Mouse (Mus musculus): ENCODE data around the gene Olfr628.
"Not testable (repeated sequence)": the region's sequence is repeated elsewhere in the genome, so short reads cannot be mapped to it uniquely, and the experiment has no call there.

The Olfr628 gene

GRCm38 (mm10) chr7:103730074-103730473, at the start of gene Olfr628:
Olfr628 (plus strand) TSS chr7:103730374.
- H3K4me3 ChIP-seq (replicated peaks; ENCODE audit: low read length) = no peak within 1 kb of the TSS
- no peaks in the 10 kb centered on the region for H3K27me3 ChIP-seq (ENCODE audit: insufficient read depth, low read length)
- H3K36me3 ChIP-seq (ENCODE audit: insufficient read depth, low read length) = no peaks in the 10 kb centered on the region
- TF ChIP-seq POU5F1 (IDR thresholded peaks at IDR 0.05; ENCODE audit: borderline replicate concordance, low read length) = no peak
- TF ChIP-seq CTCF (conservative IDR thresholded peaks at IDR 0.05; ENCODE audit: low read length) = no peak
- TF ChIP-seq NANOG (IDR thresholded peaks at IDR 0.05; ENCODE audit: borderline replicate concordance, low read length) = no peak
- H3K4me1 ChIP-seq (replicated peaks; ENCODE audit: low read depth, low read length) = no peaks in the 10 kb centered on the region
- no peaks in the 10 kb centered on the region for H3K9me3 ChIP-seq (ENCODE audit: low read length)

- TF ChIP-seq NANOG (IDR thresholded peaks at IDR 0.05; ENCODE audit: borderline replicate concordance, low read length) (no peak), POU5F1 (IDR thresholded peaks at IDR 0.05; ENCODE audit: borderline replicate concordance, low read length) (no peak), CTCF (conservative IDR thresholded peaks at IDR 0.05; ENCODE audit: low read length) (no peak)
- no peaks in the 10 kb centered on the region for H3K9me3 ChIP-seq (ENCODE audit: low read length)
- no peaks in the 10 kb centered on the region for H3K4me1 ChIP-seq (replicated peaks; ENCODE audit: low read depth, low read length)
- H3K4me3 ChIP-seq (replicated peaks; ENCODE audit: low read length) = no peak within 1 kb of the TSS
- H3K27me3 ChIP-seq (ENCODE audit: insufficient read depth, low read length) = no peaks in the 10 kb centered on the region
- no peaks in the 10 kb centered on the region for H3K36me3 ChIP-seq (ENCODE audit: insufficient read depth, low read length)
These were observed 47.8 kb upstream of the Olfr628 start, which contains the start of gene Olfr625-ps1 for GRCm38 (mm10) chr7:103682420-103682819. Olfr625-ps1 (plus strand) TSS chr7:103682720.

GRCm38 (mm10) chr7:103699469-103699868, 30.7 kb upstream of the Olfr628 start:
- Histone ChIP-seq H3K4me3 (replicated peaks; ENCODE audit: low read length) (no peak overlapping the region), H3K27me3 (ENCODE audit: insufficient read depth, low read length) (no peaks in the 10 kb centered on the region), H3K9me3 (ENCODE audit: low read length) (no peaks in the 10 kb centered on the region), H3K4me1 (replicated peaks; ENCODE audit: low read depth, low read length) (no peaks in the 10 kb centered on the region), H3K36me3 (ENCODE audit: insufficient read depth, low read length) (no peaks in the 10 kb centered on the region)
- TF ChIP-seq POU5F1 (IDR thresholded peaks at IDR 0.05; ENCODE audit: borderline replicate concordance, low read length) (no peak), NANOG (IDR thresholded peaks at IDR 0.05; ENCODE audit: borderline replicate concordance, low read length) (no peak)

- TF ChIP-seq POU5F1 (IDR thresholded peaks at IDR 0.05; ENCODE audit: borderline replicate concordance, low read length) = no peak
- TF ChIP-seq NANOG (IDR thresholded peaks at IDR 0.05; ENCODE audit: borderline replicate concordance, low read length) = no peak
- no peak overlapping the region for H3K4me3 ChIP-seq (replicated peaks; ENCODE audit: low read length)
- no peaks in the 10 kb centered on the region for H3K27me3 ChIP-seq (ENCODE audit: insufficient read depth, low read length)
- no peaks in the 10 kb centered on the region for H3K4me1 ChIP-seq (replicated peaks; ENCODE audit: low read depth, low read length)
- H3K9me3 ChIP-seq (ENCODE audit: low read length) = no peaks in the 10 kb centered on the region
- no peaks in the 10 kb centered on the region for H3K36me3 ChIP-seq (ENCODE audit: insufficient read depth, low read length)
These were observed 18.1 kb upstream of the Olfr628 start for GRCm38 (mm10) chr7:103712024-103712423.

GRCm38 (mm10) chr7:103714371-103714770, 15.8 kb upstream of the Olfr628 start, which contains the start of gene Olfr243:
Olfr243 (plus strand) TSS chr7:103714671.
- no peak within 1 kb of the TSS for H3K4me3 ChIP-seq (replicated peaks; ENCODE audit: low read length)
- H3K27me3 ChIP-seq (ENCODE audit: insufficient read depth, low read length) = no peaks in the 10 kb centered on the region
- no peaks in the 10 kb centered on the region for H3K36me3 ChIP-seq (ENCODE audit: insufficient read depth, low read length)
- TF ChIP-seq NANOG (IDR thresholded peaks at IDR 0.05; ENCODE audit: borderline replicate concordance, low read length) (no peak), POU5F1 (IDR thresholded peaks at IDR 0.05; ENCODE audit: borderline replicate concordance, low read length) (no peak), CTCF (conservative IDR thresholded peaks at IDR 0.05; ENCODE audit: low read length) (no peak)
- H3K4me1 ChIP-seq (replicated peaks; ENCODE audit: low read depth, low read length) = no peaks in the 10 kb centered on the region
- no peaks in the 10 kb centered on the region for H3K9me3 ChIP-seq (ENCODE audit: low read length)

- not testable (repeated sequence) for H3K36me3 ChIP-seq (ENCODE audit: insufficient read depth, low read length); H3K9me3 ChIP-seq (ENCODE audit: low read length); H3K4me1 ChIP-seq (replicated peaks; ENCODE audit: low read depth, low read length); H3K27me3 ChIP-seq (ENCODE audit: insufficient read depth, low read length); H3K4me3 ChIP-seq (replicated peaks; ENCODE audit: low read length)
These were observed 13.8 kb upstream of the Olfr628 start for GRCm38 (mm10) chr7:103716398-103716797.

- Histone ChIP-seq H3K4me3 (replicated peaks; ENCODE audit: low read length) (no peak within 1 kb of the TSS), H3K36me3 (ENCODE audit: insufficient read depth, low read length) (no peaks in the 10 kb centered on the region), H3K9me3 (ENCODE audit: low read length) (no peaks in the 10 kb centered on the region), H3K27me3 (ENCODE audit: insufficient read depth, low read length) (no peaks in the 10 kb centered on the region), H3K4me1 (replicated peaks; ENCODE audit: low read depth, low read length) (no peaks in the 10 kb centered on the region)
- no peak for TF ChIP-seq CTCF (conservative IDR thresholded peaks at IDR 0.05; ENCODE audit: low read length)
- TF ChIP-seq POU5F1 (IDR thresholded peaks at IDR 0.05; ENCODE audit: borderline replicate concordance, low read length) = no peak
- TF ChIP-seq NANOG (IDR thresholded peaks at IDR 0.05; ENCODE audit: borderline replicate concordance, low read length) = no peak
These were observed 14.7 kb downstream of the Olfr628 start, which contains the start of gene Olfr629 for GRCm38 (mm10) chr7:103744843-103745242. Olfr629 (minus strand) TSS chr7:103744943.

- Histone ChIP-seq H3K4me3 (replicated peaks; ENCODE audit: low read length) (no peak within 1 kb of the TSS), H3K27me3 (ENCODE audit: insufficient read depth, low read length) (no peaks in the 10 kb centered on the region), H3K36me3 (ENCODE audit: insufficient read depth, low read length) (no peaks in the 10 kb centered on the region), H3K9me3 (ENCODE audit: low read length) (no peaks in the 10 kb centered on the region), H3K4me1 (replicated peaks; ENCODE audit: low read depth, low read length) (no peaks in the 10 kb centered on the region)
- TF ChIP-seq NANOG (IDR thresholded peaks at IDR 0.05; ENCODE audit: borderline replicate concordance, low read length) (no peak), CTCF (conservative IDR thresholded peaks at IDR 0.05; ENCODE audit: low read length) (no peak), POU5F1 (IDR thresholded peaks at IDR 0.05; ENCODE audit: borderline replicate concordance, low read length) (no peak)
These were observed 27.1 kb downstream of the Olfr628 start, which contains the start of gene Olfr630 for GRCm38 (mm10) chr7:103757233-103757632. Olfr630 (minus strand) TSS chr7:103757333.

GRCm38 (mm10) chr7:103762212-103762611, 32.0 kb downstream of the Olfr628 start:
- not testable (repeated sequence) for H3K36me3 ChIP-seq (ENCODE audit: insufficient read depth, low read length)

GRCm38 (mm10) chr7:103767687-103768086, 37.5 kb downstream of the Olfr628 start:
- not testable (repeated sequence) for H3K4me1 ChIP-seq (replicated peaks; ENCODE audit: low read depth, low read length); H3K9me3 ChIP-seq (ENCODE audit: low read length); H3K4me3 ChIP-seq (replicated peaks; ENCODE audit: low read length); H3K27me3 ChIP-seq (ENCODE audit: insufficient read depth, low read length); H3K36me3 ChIP-seq (ENCODE audit: insufficient read depth, low read length)

More at GRCm38 (mm10) chr7:103762212-103762611, 32.0 kb downstream of the Olfr628 start:
- H3K4me3 ChIP-seq (replicated peaks; ENCODE audit: low read length); H3K4me1 ChIP-seq (replicated peaks; ENCODE audit: low read depth, low read length); H3K9me3 ChIP-seq (ENCODE audit: low read length); H3K27me3 ChIP-seq (ENCODE audit: insufficient read depth, low read length): not testable (repeated sequence)
